Mouse (Mus musculus): Measurements from ENCODE around the gene Serpini1. TPM values are rescaled to one million over a fixed set of nuclear protein-coding genes. Genes with fewer than 3 reads are reported as not detected.
A peak's percentile ranks its signal among the peaks of the same experiment; 100 is the strongest.

Serpini1 gene
- 144 and 164 TPM in 2 replicates for polyA plus RNA-seq (2015; fragmentation: Nextera tagmentation; extraction: Ambion mirVana)

DNA sequence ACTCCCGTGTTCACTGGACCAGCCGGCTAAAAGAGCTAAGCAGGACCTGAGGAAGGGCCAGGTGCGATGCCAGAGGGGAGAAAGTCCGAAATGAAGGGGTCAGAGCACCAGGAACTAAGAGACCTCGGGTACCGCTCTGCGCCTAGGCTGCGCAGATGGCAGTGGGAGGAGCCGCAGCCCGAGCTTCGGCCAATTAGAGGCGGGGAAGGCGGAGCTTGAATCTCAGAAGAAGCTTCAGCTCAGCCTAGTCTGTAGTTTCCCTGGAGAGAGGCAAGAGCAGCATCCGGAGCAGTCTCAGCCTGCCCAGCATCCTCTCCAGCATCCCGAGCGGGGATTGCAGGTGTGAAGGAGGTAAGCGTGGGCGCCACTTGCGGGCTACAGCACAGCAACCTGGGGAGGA is at the start of gene Serpini1:
Gene Serpini1 (plus strand): TSS at position 256 of the 400 bp plus-strand sequence.
- no peaks in the 10 kb centered on the region for H3K27me3 ChIP-seq (replicated peaks)
- H3K9ac ChIP-seq (replicated peaks): peak within 1 kb of the TSS; percentile 86
- peak within 1 kb of the TSS; percentile 66 for H3K4me2 ChIP-seq
- under 1% methylated on average over 19 of the region's 19 CpGs for WGBS
- no peaks in the 10 kb centered on the region for H3K9me3 ChIP-seq (replicated peaks)
- H3K27ac ChIP-seq (replicated peaks): peak within 1 kb of the TSS; percentile 89
- H3K4me3 ChIP-seq (replicated peaks): peak within 1 kb of the TSS; percentile 80
- peak; percentile 95 for ATAC-seq (ENCODE audit: low FRiP score)
- H3K4me1 ChIP-seq: peaks cover 8% of the 10 kb centered on the region
- no peaks in the 10 kb centered on the region for H3K36me3 ChIP-seq

DNA sequence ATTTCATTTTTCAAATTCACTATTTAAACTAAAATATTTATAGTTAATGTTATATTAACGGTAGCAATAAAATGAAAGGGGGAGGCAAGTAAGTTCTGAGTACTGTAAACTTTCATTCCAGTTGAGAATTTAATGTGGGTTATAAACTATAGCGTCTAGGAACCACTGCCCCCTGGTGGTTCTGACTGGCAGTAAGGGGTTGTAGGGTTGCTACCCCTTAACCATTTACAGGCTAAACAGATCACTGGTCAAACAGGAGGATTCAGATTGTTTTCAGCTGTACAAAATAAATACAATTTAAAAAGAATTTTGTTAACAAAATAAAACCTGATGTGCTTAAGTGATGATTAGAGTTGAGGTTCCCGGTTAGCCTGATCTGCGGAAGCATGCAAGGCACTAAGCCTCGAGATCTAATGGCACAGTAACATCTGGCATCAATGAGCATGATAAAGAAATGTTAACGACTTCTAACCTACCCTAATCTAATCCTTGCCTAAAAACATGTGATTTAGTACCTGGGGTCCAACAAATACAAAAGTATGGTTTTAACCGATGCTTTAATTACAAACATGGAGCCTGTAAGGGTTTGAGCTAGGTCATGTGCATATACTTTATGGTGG is 39.6 kb upstream of the Serpini1 start:
- no peaks in the 10 kb centered on the region for H3K27me3 ChIP-seq (replicated peaks)
- no peak overlapping the region for H3K27ac ChIP-seq (replicated peaks)
- H3K4me3 ChIP-seq (replicated peaks): no peak overlapping the region
- peaks cover 16% of the 10 kb centered on the region for H3K36me3 ChIP-seq
- no peaks in the 10 kb centered on the region for H3K9me3 ChIP-seq (replicated peaks)
- no peak for ATAC-seq (ENCODE audit: low FRiP score)
- no peaks in the 10 kb centered on the region for H3K4me1 ChIP-seq
- H3K4me2 ChIP-seq: no peak overlapping the region
- no peak overlapping the region for H3K9ac ChIP-seq (replicated peaks)
- 79% methylated on average over 7 of the region's 7 CpGs for WGBS

DNA sequence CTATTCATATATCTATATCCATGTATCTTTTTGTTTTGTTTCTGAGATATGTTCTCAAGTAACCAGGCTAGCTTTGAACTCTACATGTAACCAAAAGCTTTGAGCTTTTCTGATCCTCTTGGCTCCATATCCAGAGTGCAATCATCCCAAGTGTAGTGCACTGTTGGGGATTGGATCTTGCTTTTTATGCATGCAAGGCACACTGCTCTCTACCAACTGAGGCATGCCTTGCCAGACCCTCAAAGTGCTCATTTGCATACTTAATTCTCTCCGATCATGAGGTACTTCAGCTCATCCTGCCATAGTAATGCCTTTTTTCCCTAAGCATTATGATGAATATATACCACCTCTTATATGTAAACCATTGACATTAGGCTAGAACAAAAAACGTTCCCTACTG is 36.0 kb upstream of the Serpini1 start:
- Histone ChIP-seq H3K27me3 (replicated peaks) (no peaks in the 10 kb centered on the region), H3K9ac (replicated peaks) (no peak overlapping the region), H3K4me3 (replicated peaks) (no peak overlapping the region), H3K4me1 (no peaks in the 10 kb centered on the region), H3K9me3 (replicated peaks) (no peaks in the 10 kb centered on the region), H3K36me3 (peaks cover 12% of the 10 kb centered on the region), H3K4me2 (no peak overlapping the region), H3K27ac (replicated peaks) (no peak overlapping the region)
- no peak; the same call in 1 of the 2 replicates for ATAC-seq (ENCODE audit: low FRiP score)
- 64% methylated on average over 2 of the region's 2 CpGs for WGBS

DNA sequence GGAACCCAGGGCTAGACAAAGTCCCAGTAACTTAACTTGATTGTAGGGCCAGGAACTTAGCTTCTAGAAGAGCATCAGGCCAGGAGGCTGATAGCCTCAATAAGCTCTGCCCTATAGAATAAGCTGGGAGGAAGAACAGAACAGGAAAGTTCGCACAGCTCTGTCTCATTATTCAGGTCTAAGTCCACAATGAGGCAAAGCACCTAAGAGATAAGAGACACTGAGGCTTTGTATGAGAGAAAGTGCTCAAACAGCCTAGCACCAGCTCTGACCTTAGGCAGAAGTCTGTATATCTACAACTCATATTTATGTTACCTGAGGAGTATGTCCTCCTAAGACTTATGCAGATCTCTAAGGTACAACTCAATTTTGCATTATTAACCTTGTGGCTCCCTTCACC is 34.8 kb upstream of the Serpini1 start:
- no peak for ATAC-seq (ENCODE audit: low FRiP score)
- no peak overlapping the region for H3K9ac ChIP-seq (replicated peaks)
- H3K9me3 ChIP-seq (replicated peaks): no peaks in the 10 kb centered on the region
- H3K36me3 ChIP-seq: peaks cover 20% of the 10 kb centered on the region
- H3K27me3 ChIP-seq (replicated peaks): no peaks in the 10 kb centered on the region
- H3K4me2 ChIP-seq: no peak overlapping the region
- WGBS: 100% methylated on average over 1 of the region's 1 CpGs
- H3K27ac ChIP-seq (replicated peaks): no peak overlapping the region
- H3K4me1 ChIP-seq: no peaks in the 10 kb centered on the region
- no peak overlapping the region for H3K4me3 ChIP-seq (replicated peaks)

DNA sequence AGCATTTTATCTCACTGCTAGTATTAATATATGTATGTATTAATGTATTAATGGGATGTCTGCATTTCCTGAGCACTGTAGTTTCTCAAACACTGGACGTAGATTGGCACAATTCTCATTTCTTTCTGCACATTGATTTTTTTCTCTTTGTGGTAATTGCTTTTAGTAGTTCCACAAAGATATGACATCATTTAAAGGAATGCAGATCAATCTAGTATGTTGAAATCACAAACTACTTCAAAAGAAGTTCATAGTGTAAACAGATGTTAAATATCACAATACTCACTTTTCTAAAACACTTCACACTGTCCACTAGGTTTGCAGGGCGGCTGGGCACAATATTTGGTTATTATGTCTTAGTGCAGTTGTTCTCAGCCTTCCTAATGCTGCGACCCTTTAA is 26.3 kb upstream of the Serpini1 start:
- no peak overlapping the region for H3K27ac ChIP-seq (replicated peaks)

DNA sequence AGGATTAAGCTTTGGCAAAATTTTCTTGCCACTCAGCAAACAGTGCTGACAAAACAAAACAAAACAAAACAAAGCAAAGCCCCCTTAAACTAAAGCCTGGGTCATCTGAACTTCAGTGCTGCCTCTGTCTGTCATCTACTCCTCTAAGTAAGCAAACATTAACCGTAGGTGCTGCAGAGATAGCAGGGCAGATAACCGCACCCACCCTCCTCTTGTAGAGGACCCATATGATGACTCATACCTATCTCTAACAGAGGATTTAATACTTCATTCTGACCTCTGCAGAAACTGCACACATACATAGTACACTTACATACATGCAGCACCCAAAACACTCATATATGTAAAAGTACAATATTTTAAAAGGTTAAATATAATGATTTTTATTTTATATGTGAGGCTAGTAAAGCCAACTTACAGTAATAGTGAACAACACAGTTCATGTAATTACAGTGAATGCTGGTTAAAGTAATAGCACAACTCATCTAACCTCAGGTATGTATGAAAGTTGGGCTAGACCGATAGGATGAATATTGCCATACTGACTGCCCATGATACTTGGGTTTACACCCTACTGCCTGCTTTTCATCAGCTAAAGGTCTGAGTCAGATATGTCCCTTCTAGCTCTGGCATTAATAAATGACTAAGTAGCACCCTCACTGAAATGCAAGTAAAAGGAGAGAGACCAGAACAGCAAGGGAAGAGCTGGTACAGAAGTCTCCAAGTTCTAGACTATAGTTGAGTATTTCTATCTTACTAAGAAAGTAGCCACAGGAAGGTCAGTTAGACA is 23.1 kb upstream of the Serpini1 start:
- no peak overlapping the region for H3K9ac ChIP-seq (replicated peaks)
- H3K27me3 ChIP-seq (replicated peaks): no peaks in the 10 kb centered on the region
- H3K4me3 ChIP-seq (replicated peaks): no peak overlapping the region
- H3K27ac ChIP-seq (replicated peaks): no peak overlapping the region
- no peaks in the 10 kb centered on the region for H3K4me1 ChIP-seq
- no peaks in the 10 kb centered on the region for H3K9me3 ChIP-seq (replicated peaks)
- peaks cover 8% of the 10 kb centered on the region for H3K36me3 ChIP-seq
- 94% methylated on average over 3 of the region's 3 CpGs for WGBS
- H3K4me2 ChIP-seq: no peak overlapping the region
- no peak for ATAC-seq (ENCODE audit: low FRiP score)

More for the DNA sequence above, 26.3 kb upstream of the Serpini1 start:
- 93% methylated on average over 3 of the region's 3 CpGs for WGBS
- H3K27me3 ChIP-seq (replicated peaks): no peaks in the 10 kb centered on the region
- no peaks in the 10 kb centered on the region for H3K4me1 ChIP-seq
- no peak overlapping the region for H3K4me3 ChIP-seq (replicated peaks)
- ATAC-seq (ENCODE audit: low FRiP score): no peak
- H3K4me2 ChIP-seq: no peak overlapping the region
- no peaks in the 10 kb centered on the region for H3K9me3 ChIP-seq (replicated peaks)
- H3K36me3 ChIP-seq: peaks cover 11% of the 10 kb centered on the region
- no peak overlapping the region for H3K9ac ChIP-seq (replicated peaks)

DNA sequence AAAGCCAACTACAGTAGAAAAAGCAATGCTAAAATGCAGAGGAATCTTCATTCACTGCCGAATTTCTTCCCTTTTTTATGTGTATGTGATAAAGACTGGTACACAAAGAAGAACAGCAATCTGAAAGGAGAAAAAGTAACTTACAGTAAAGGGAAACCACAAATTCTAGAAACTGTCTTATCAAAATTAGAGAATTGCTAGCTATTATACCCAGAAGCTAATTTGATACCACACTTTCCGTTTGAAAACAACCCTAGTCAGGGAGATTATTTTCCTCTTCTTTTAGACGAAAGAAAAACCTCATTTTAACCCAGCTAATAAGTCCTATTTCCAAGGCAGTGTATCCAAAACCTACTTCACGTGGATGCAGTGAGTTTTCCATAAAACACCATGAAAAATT is 16.1 kb upstream of the Serpini1 start:
- H3K27ac ChIP-seq (replicated peaks): no peak overlapping the region
- no peak for ATAC-seq (ENCODE audit: low FRiP score)
- H3K4me2 ChIP-seq: no peak overlapping the region
- no peak overlapping the region for H3K9ac ChIP-seq (replicated peaks)
- 94% methylated on average over 4 of the region's 4 CpGs for WGBS
- no peaks in the 10 kb centered on the region for H3K27me3 ChIP-seq (replicated peaks)
- peaks cover 14% of the 10 kb centered on the region for H3K36me3 ChIP-seq
- H3K4me3 ChIP-seq (replicated peaks): no peak overlapping the region
- H3K9me3 ChIP-seq (replicated peaks): no peaks in the 10 kb centered on the region
- H3K4me1 ChIP-seq: no peaks in the 10 kb centered on the region

DNA sequence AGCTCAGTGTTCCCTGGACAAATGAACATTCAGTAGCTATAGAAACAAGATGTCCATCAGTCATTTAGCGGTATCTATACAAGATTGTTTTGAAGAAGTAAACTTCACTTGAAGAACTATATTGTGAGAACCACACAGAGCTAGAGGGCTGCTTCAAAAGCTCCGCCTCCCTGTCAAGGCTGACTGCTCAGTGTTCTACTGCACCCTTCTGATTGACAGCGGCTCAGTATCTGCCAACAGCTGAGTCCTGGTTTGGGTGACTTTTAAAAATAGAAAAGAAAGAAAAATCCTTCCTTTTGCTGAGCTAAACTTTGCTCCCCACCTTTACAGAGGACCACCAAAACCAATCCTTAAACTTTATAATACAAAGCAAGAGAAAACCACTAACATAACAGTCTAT is 14.5 kb upstream of the Serpini1 start:
- Histone ChIP-seq H3K4me3 (replicated peaks) (no peak overlapping the region), H3K27ac (replicated peaks) (no peak overlapping the region), H3K9me3 (replicated peaks) (no peaks in the 10 kb centered on the region), H3K9ac (replicated peaks) (no peak overlapping the region), H3K4me1 (no peaks in the 10 kb centered on the region), H3K27me3 (replicated peaks) (no peaks in the 10 kb centered on the region), H3K36me3 (peaks cover 8% of the 10 kb centered on the region), H3K4me2 (no peak overlapping the region)
- no peak for ATAC-seq (ENCODE audit: low FRiP score)
- 94% methylated on average over 3 of the region's 3 CpGs for WGBS

DNA sequence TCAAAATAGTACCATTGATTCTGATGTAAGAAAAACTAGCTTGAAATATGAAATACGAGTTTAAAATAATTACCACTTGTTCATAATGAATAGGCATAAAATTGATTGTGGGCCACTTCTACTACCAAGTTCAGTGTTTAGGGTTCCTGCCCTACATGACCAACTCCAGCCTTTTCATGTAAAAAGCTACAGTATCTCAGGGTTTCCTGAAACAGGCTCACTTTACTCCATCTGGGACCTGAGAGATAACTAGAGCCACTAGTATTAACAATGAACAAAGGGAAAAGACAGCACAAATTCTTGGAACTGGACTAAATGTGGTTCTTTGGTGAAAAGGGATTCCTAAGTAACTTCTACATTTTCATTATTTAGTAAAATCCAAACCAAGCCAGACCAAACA is 13.1 kb upstream of the Serpini1 start:
- peaks cover 5% of the 10 kb centered on the region for H3K36me3 ChIP-seq
- H3K27ac ChIP-seq (replicated peaks): no peak overlapping the region
- no peaks in the 10 kb centered on the region for H3K27me3 ChIP-seq (replicated peaks)
- H3K9me3 ChIP-seq (replicated peaks): no peaks in the 10 kb centered on the region
- no peak overlapping the region for H3K9ac ChIP-seq (replicated peaks)
- no peak overlapping the region for H3K4me2 ChIP-seq
- H3K4me3 ChIP-seq (replicated peaks): no peak overlapping the region
- no peaks in the 10 kb centered on the region for H3K4me1 ChIP-seq
- ATAC-seq (ENCODE audit: low FRiP score): no peak
- 83% methylated on average over 1 of the region's 1 CpGs for WGBS

DNA sequence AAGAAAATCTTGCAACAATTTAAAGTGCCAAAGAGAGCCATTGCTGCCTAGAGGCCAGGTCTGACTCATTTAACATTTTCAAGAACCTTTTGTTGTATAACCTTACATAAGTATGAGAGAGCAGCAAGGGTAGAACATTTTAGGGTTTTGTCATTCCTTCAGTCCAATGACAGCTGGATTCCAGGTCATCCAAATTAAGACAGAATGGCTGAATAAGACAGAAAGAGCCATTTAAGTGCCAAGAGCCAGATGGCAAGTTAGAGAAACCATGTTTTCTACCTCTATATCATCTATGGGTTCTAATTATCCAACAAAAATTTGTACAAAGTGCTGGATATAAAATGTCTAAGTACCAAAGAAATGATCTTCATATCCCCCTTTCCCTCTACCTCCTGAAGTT is 6.1 kb upstream of the Serpini1 start:
- no peak for ATAC-seq (ENCODE audit: low FRiP score)
- Histone ChIP-seq H3K9me3 (replicated peaks) (no peaks in the 10 kb centered on the region), H3K4me3 (replicated peaks) (no peak overlapping the region), H3K27ac (replicated peaks) (no peak overlapping the region), H3K27me3 (replicated peaks) (no peaks in the 10 kb centered on the region), H3K36me3 (no peaks in the 10 kb centered on the region), H3K4me2 (no peak overlapping the region), H3K9ac (replicated peaks) (no peak overlapping the region), H3K4me1 (peaks cover 8% of the 10 kb centered on the region)

DNA sequence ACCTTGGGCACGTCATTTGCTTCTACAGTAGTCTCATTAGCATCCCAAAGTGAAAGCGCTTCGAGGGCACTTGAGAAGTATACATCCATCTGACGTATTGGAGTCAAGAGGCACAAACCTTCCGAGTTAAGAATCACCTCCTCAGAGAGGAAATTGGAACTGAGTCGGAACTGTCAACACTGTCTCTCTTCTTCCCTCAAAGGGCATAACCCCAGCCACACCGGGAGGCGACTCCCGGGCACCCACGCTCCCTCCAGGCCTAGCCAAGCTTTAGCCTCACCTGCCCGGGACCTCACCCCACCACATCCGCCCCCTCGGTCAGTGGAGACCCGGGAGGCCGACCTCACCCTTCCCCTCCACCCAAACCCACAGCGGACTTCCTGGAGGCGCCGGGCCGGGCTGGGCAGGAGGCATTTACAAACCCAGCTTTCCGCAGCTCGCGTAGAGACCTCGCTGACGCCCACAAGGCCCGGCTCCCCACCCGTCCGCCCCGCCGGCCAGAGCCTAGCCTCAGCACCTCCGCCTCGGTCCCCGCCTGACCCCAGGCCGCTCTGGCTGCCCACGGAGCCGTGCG is 1.1 kb upstream of the Serpini1 start:
- no peak for ATAC-seq (ENCODE audit: low FRiP score)
- H3K27me3 ChIP-seq (replicated peaks): no peaks in the 10 kb centered on the region
- H3K9me3 ChIP-seq (replicated peaks): no peaks in the 10 kb centered on the region
- H3K4me2 ChIP-seq: peak overlapping the region; percentile 66
- peak overlapping the region; percentile 80 for H3K4me3 ChIP-seq (replicated peaks)
- H3K9ac ChIP-seq (replicated peaks): peak overlapping the region; percentile 86
- peaks cover 8% of the 10 kb centered on the region for H3K4me1 ChIP-seq
- 1% methylated on average over 36 of the region's 36 CpGs for WGBS
- H3K36me3 ChIP-seq: no peaks in the 10 kb centered on the region
- peak overlapping the region; percentile 76 for H3K27ac ChIP-seq (replicated peaks)

Data from neural tube, embryonic 15.5 days (tissue).